Mouse (Mus musculus) olfactory bulb, adult 2 months (tissue): ENCODE measurements around the gene Flvcr2. TPM values are rescaled to one million over a fixed set of nuclear protein-coding genes. Genes with fewer than 3 reads are reported as not detected.

Source experiments
- H3K27ac ChIP-seq: fragments of 200-500 bp; 2 replicates; pipeline ENCODE4 v1.5.1; 2012; ENCODE audit warnings: low read depth, low read length; ENCODE audit not compliant: insufficient read depth
- H3K4me1 ChIP-seq: fragments of 200-500 bp; 2 replicates; pipeline ENCODE4 v1.6.1; 2012; ENCODE audit warnings: low read length; ENCODE audit not compliant: control insufficient read depth, insufficient read depth
- H3K4me3 ChIP-seq: fragments of 200-500 bp; 2 replicates; pipeline ENCODE4 v1.5.1; 2012; ENCODE audit warnings: mild to moderate bottlenecking, low read depth, low read length, moderate library complexity; ENCODE audit not compliant: insufficient read depth
- CTCF ChIP-seq: fragments of 200-500 bp; IDR thresholded peaks from 2 replicates; pipeline ENCODE4 v1.5.1; 2012; ENCODE audit warnings: low read depth, mild to moderate bottlenecking, low read length, moderate library complexity; ENCODE audit not compliant: insufficient read depth
- POLR2A ChIP-seq: fragments of 200-500 bp; IDR thresholded peaks from 2 replicates; pipeline ENCODE4 v1.6.1; 2012; ENCODE audit warnings: mild to moderate bottlenecking, low read depth, low read length, moderate library complexity; ENCODE audit not compliant: insufficient read depth
- WGBS: fragments of 180-500 bp; shearing (Covaris S2); methylation state at CpG from one replicate; pipeline ENCODE4 v1.1.7; 2018; 5-methylcytosine and 5-hydroxymethylcytosine counted together
- polyA plus RNA-seq: library from polyadenylated mRNA; stranded (reverse); fragments of >200 nt; gene quantifications from 2 replicates; pipeline ENCODE4 v1.2.4, GENCODE M21; 2012; ENCODE audit warnings: low replicate concordance; ENCODE audit not compliant: missing spikeins, insufficient read depth, insufficient read length

Gene Flvcr2
- polyA plus RNA-seq, 1 experiment = not detected

- Histone ChIP-seq H3K4me1 (no peaks in the 10 kb centered on the region), H3K27ac (no peak overlapping the region), H3K4me3 (no peak overlapping the region)
- WGBS = 87% methylated on average over 5 of the region's 5 CpGs
- no peak for TF ChIP-seq CTCF
Observed at GRCm38 (mm10) chr12:85754611-85755265, 8.4 kb downstream of the Flvcr2 start.

- no peak overlapping the region for H3K4me3 ChIP-seq
- no peak overlapping the region for H3K27ac ChIP-seq
- TF ChIP-seq CTCF = no peak
- TF ChIP-seq POLR2A = no peak
- no peaks in the 10 kb centered on the region for H3K4me1 ChIP-seq
- WGBS = 89% methylated on average over 3 of the region's 3 CpGs
Observed at GRCm38 (mm10) chr12:85756455-85756854, 10.1 kb downstream of the Flvcr2 start.

- WGBS = 76% methylated on average over 3 of the region's 3 CpGs
- H3K27ac ChIP-seq = no peak overlapping the region
- TF ChIP-seq POLR2A (no peak), CTCF (no peak)
- no peak overlapping the region for H3K4me3 ChIP-seq
- H3K4me1 ChIP-seq = no peaks in the 10 kb centered on the region
Observed at GRCm38 (mm10) chr12:85757074-85757473, 10.7 kb downstream of the Flvcr2 start.

- no peak overlapping the region for H3K27ac ChIP-seq
- no peaks in the 10 kb centered on the region for H3K4me1 ChIP-seq
- H3K4me3 ChIP-seq = no peak overlapping the region
- WGBS = 76% methylated on average over 8 of the region's 8 CpGs
- no peak for TF ChIP-seq CTCF
- TF ChIP-seq POLR2A = no peak
Observed at GRCm38 (mm10) chr12:85758741-85759140, 12.4 kb downstream of the Flvcr2 start.

GRCm38 (mm10) chr12:85761471-85761870 lies 15.1 kb downstream of the Flvcr2 start:
- 77% methylated on average over 4 of the region's 4 CpGs for WGBS
- no peak overlapping the region for H3K27ac ChIP-seq
- H3K4me1 ChIP-seq = no peaks in the 10 kb centered on the region
- no peak for TF ChIP-seq CTCF
- no peak for TF ChIP-seq POLR2A
- H3K4me3 ChIP-seq = no peak overlapping the region

- no peak overlapping the region for H3K4me3 ChIP-seq
- H3K27ac ChIP-seq = no peak overlapping the region
- no peaks in the 10 kb centered on the region for H3K4me1 ChIP-seq
- WGBS = 77% methylated on average over 1 of the region's 1 CpGs
- TF ChIP-seq POLR2A (no peak), CTCF (no peak)
Observed at GRCm38 (mm10) chr12:85764686-85765085, 18.3 kb downstream of the Flvcr2 start.

- Histone ChIP-seq H3K27ac (no peak overlapping the region), H3K4me3 (no peak overlapping the region), H3K4me1 (no peaks in the 10 kb centered on the region)
- TF ChIP-seq POLR2A (no peak), CTCF (no peak)
- WGBS = 73% methylated on average over 3 of the region's 3 CpGs
Observed at GRCm38 (mm10) chr12:85766287-85766686, 19.9 kb downstream of the Flvcr2 start.

GRCm38 (mm10) chr12:85767750-85768149 lies 21.4 kb downstream of the Flvcr2 start:
- TF ChIP-seq CTCF = no peak
- no peak for TF ChIP-seq POLR2A
- Histone ChIP-seq H3K4me3 (no peak overlapping the region), H3K27ac (no peak overlapping the region), H3K4me1 (no peaks in the 10 kb centered on the region)
- WGBS = 63% methylated on average over 4 of the region's 4 CpGs

GRCm38 (mm10) chr12:85771356-85771755 lies 25.0 kb downstream of the Flvcr2 start:
- no peaks in the 10 kb centered on the region for H3K4me1 ChIP-seq
- H3K4me3 ChIP-seq = no peak overlapping the region
- TF ChIP-seq CTCF (no peak), POLR2A (no peak)
- 57% methylated on average over 3 of the region's 3 CpGs for WGBS
- no peak overlapping the region for H3K27ac ChIP-seq

- 81% methylated on average over 3 of the region's 3 CpGs for WGBS
- H3K4me3 ChIP-seq = no peak overlapping the region
- H3K4me1 ChIP-seq = no peaks in the 10 kb centered on the region
- H3K27ac ChIP-seq = no peak overlapping the region
- TF ChIP-seq POLR2A = no peak
- TF ChIP-seq CTCF = no peak
Observed at GRCm38 (mm10) chr12:85778962-85779361, 32.6 kb downstream of the Flvcr2 start.
